Mouse (Mus musculus) lung, adult 2 months (tissue): Measurements from ENCODE around the gene Nos1ap. TPM values are rescaled to one million over a fixed set of nuclear protein-coding genes. Genes with fewer than 3 reads are reported as not detected.

ENCODE experiments used
- DNase-seq: peaks from one replicate; pipeline ENCODE4 v3.0.0; 2022
- H3K4me1 ChIP-seq: fragments of 200-500 bp; 2 replicates; pipeline ENCODE4 v1.6.1; 2011; ENCODE audit warnings: low read length; ENCODE audit not compliant: control insufficient read depth, insufficient read depth
- H3K4me3 ChIP-seq: fragments of 200-500 bp; replicated peaks from 2 replicates; pipeline ENCODE3; 2011; ENCODE audit warnings: low read depth, mild to moderate bottlenecking, control low read depth, low read length; ENCODE audit errors: extremely low read depth
- CTCF ChIP-seq: fragments of 200-500 bp; IDR thresholded peaks from 2 replicates; pipeline ENCODE4 v1.5.1; 2011; ENCODE audit warnings: mild to moderate bottlenecking, low read length, control low read depth; ENCODE audit not compliant: insufficient read depth
- POLR2A ChIP-seq: fragments of 200-500 bp; IDR thresholded peaks from 2 replicates; pipeline ENCODE4 v1.6.1; 2011; ENCODE audit warnings: low read depth, mild to moderate bottlenecking, control low read depth, low read length, borderline replicate concordance; ENCODE audit errors: extremely low read depth
- WGBS: fragments of 180-500 bp; shearing (Covaris S2); methylation state at CpG from one replicate; pipeline ENCODE4 v1.1.7; 2018; 5-methylcytosine and 5-hydroxymethylcytosine counted together
- polyA plus RNA-seq: library from polyadenylated mRNA; depleted of rRNA; stranded (reverse); fragments of >200 nt; gene quantifications from 2 replicates; pipeline ENCODE4 v1.2.3, GENCODE M21; 2012

The Nos1ap gene
- polyA plus RNA-seq, 1 experiment, result 17.7 TPM

GRCm38 (mm10) chr1:170554235-170554938, 35.3 kb downstream of the Nos1ap start:
- Histone ChIP-seq H3K4me3 (no peak overlapping the region), H3K4me1 (peaks cover 7% of the 10 kb centered on the region)
- no peak for DNase-seq
- TF ChIP-seq CTCF, result no peak
- TF ChIP-seq POLR2A, result no peak
- WGBS, result 90% methylated on average over 4 of the region's 4 CpGs

- TF ChIP-seq CTCF, result no peak
- WGBS, result 30% methylated on average over 8 of the region's 8 CpGs
- no peak for DNase-seq
- Histone ChIP-seq H3K4me1 (peaks cover 15% of the 10 kb centered on the region), H3K4me3 (no peak overlapping the region)
These were observed 38.8 kb downstream of the Nos1ap start for GRCm38 (mm10) chr1:170550649-170551440.

GRCm38 (mm10) chr1:170549059-170549458, 40.6 kb downstream of the Nos1ap start:
- 23% methylated on average over 9 of the region's 9 CpGs for WGBS
- H3K4me3 ChIP-seq, result peak overlapping the region; percentile 20
- TF ChIP-seq POLR2A, result no peak
- no peak for TF ChIP-seq CTCF
- peak; percentile 40 for DNase-seq
- peaks cover 11% of the 10 kb centered on the region; the same call in 1 of the 2 replicates for H3K4me1 ChIP-seq

- Histone ChIP-seq H3K4me3 (no peak overlapping the region), H3K4me1 (peaks cover 11% of the 10 kb centered on the region; the same call in 1 of the 2 replicates)
- WGBS, result 80% methylated on average over 14 of the region's 14 CpGs
- no peak for TF ChIP-seq CTCF
- no peak for TF ChIP-seq POLR2A
- DNase-seq, result no peak
These were observed 41.4 kb downstream of the Nos1ap start for GRCm38 (mm10) chr1:170548192-170548795.

GRCm38 (mm10) chr1:170546297-170546696, 43.4 kb downstream of the Nos1ap start:
- Histone ChIP-seq H3K4me1 (peaks cover 11% of the 10 kb centered on the region; the same call in 1 of the 2 replicates), H3K4me3 (no peak overlapping the region)
- DNase-seq, result no peak
- whole genome bisulfite sequencing, result 77% methylated on average over 4 of the region's 4 CpGs
- no peak for TF ChIP-seq POLR2A
- TF ChIP-seq CTCF, result no peak

- H3K4me1 ChIP-seq, result peaks cover 11% of the 10 kb centered on the region; the same call in 1 of the 2 replicates
- H3K4me3 ChIP-seq, result no peak overlapping the region
- 79% methylated on average over 6 of the region's 6 CpGs for WGBS
- no peak for DNase-seq
- no peak for TF ChIP-seq CTCF
- no peak for TF ChIP-seq POLR2A
These were observed 44.4 kb downstream of the Nos1ap start for GRCm38 (mm10) chr1:170545286-170545685.

- 77% methylated on average over 3 of the region's 3 CpGs for WGBS
- peaks cover 6% of the 10 kb centered on the region; the same call in 1 of the 2 replicates for H3K4me1 ChIP-seq
- no peak for DNase-seq
- no peak overlapping the region for H3K4me3 ChIP-seq
- TF ChIP-seq POLR2A (no peak), CTCF (no peak)
These were observed 50.2 kb downstream of the Nos1ap start for GRCm38 (mm10) chr1:170539507-170539906.

- TF ChIP-seq CTCF (no peak), POLR2A (no peak)
- H3K4me1 ChIP-seq, result peaks cover 6% of the 10 kb centered on the region; the same call in 1 of the 2 replicates
- H3K4me3 ChIP-seq, result no peak overlapping the region
- 59% methylated on average over 9 of the region's 9 CpGs for WGBS
- DNase-seq, result no peak
These were observed 51.1 kb downstream of the Nos1ap start for GRCm38 (mm10) chr1:170538481-170539061.

GRCm38 (mm10) chr1:170536344-170536743, 53.3 kb downstream of the Nos1ap start:
- DNase-seq, result no peak
- 84% methylated on average over 3 of the region's 3 CpGs for WGBS
- Histone ChIP-seq H3K4me3 (no peak overlapping the region), H3K4me1 (peaks cover 6% of the 10 kb centered on the region; the same call in 1 of the 2 replicates)
- no peak for TF ChIP-seq POLR2A
- no peak for TF ChIP-seq CTCF

- TF ChIP-seq POLR2A, result no peak
- no peak for TF ChIP-seq CTCF
- Histone ChIP-seq H3K4me1 (peaks cover 6% of the 10 kb centered on the region; the same call in 1 of the 2 replicates), H3K4me3 (no peak overlapping the region)
- DNase-seq, result no peak
- 49% methylated on average over 2 of the region's 2 CpGs for WGBS
These were observed 54.4 kb downstream of the Nos1ap start for GRCm38 (mm10) chr1:170535221-170535620.
